Mouse (Mus musculus) brain, embryonic 14.5 days (tissue): Measurements from ENCODE around the gene Slc25a51. TPM values are rescaled to one million over a fixed set of nuclear protein-coding genes. Genes with fewer than 3 reads are reported as not detected.

Experiments
- DNase-seq: peaks from one replicate; pipeline ENCODE4 v3.0.0-alpha.2; 2011; ENCODE audit warnings: low read depth
- CTCF ChIP-seq: fragments of 200-500 bp; IDR thresholded peaks from 2 replicates; pipeline ENCODE4 v1.5.1; 2012; ENCODE audit warnings: inconsistent platforms, mild to moderate bottlenecking, moderate library complexity, borderline replicate concordance; ENCODE audit not compliant: insufficient read depth, insufficient read length; ENCODE audit errors: extremely low read depth
- POLR2A ChIP-seq: fragments of 200-500 bp; IDR thresholded peaks from 2 replicates; pipeline ENCODE4 v1.6.1; 2012; ENCODE audit warnings: mild to moderate bottlenecking, inconsistent platforms, borderline replicate concordance; ENCODE audit not compliant: poor library complexity, insufficient read depth, insufficient read length, severe bottlenecking; ENCODE audit errors: extremely low read depth
- polyA plus RNA-seq: library from polyadenylated mRNA; depleted of rRNA; stranded (reverse); fragments of >200 nt; gene quantifications from 2 replicates; pipeline ENCODE4 v1.2.3, GENCODE M21; 2012

Gene Slc25a51
- polyA plus RNA-seq, 1 experiment: 130 TPM

DNA sequence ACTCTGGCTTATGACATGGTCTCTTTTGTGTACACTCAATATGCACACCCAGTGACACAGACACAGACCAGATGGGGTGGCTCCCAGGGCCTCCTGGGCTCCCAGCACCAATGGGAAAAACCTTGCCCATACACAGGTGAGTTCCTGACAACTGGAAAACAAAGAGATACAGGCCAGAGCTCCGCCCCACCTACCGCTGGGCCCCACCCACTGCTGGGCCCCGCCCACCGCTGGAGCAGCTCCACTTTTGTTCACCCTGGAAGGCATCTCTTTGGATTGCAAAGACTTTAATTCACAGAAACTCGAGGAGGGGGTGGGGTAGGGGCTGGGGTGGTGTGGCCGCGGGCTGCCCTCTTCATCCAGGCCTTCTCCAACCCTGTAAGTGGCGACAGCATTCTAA, 14.8 kb upstream of the Slc25a51 start:
- TF ChIP-seq CTCF (no peak), POLR2A (no peak)
- DNase-seq: no peak

DNA sequence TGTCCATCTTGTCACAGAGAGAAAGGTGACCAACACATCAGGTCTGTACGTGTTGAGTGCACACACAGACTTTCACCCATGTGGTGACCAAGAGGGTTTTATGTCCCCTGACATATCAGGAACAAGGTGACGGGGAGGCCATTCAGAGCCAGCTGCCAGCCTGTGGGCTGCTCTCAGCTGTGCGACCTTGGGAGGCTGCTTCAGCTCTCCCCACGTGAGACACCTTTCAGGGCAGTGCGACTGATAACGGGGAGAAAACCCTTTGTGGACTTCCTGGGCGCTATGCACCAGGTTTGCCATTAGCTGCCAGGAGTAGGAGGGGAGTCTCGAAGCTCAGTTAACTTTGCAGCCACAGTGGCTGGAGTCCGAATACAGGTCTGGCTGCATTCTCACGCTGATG, 14.1 kb upstream of the Slc25a51 start:
- no peak for DNase-seq
- TF ChIP-seq CTCF (no peak), POLR2A (no peak)

DNA sequence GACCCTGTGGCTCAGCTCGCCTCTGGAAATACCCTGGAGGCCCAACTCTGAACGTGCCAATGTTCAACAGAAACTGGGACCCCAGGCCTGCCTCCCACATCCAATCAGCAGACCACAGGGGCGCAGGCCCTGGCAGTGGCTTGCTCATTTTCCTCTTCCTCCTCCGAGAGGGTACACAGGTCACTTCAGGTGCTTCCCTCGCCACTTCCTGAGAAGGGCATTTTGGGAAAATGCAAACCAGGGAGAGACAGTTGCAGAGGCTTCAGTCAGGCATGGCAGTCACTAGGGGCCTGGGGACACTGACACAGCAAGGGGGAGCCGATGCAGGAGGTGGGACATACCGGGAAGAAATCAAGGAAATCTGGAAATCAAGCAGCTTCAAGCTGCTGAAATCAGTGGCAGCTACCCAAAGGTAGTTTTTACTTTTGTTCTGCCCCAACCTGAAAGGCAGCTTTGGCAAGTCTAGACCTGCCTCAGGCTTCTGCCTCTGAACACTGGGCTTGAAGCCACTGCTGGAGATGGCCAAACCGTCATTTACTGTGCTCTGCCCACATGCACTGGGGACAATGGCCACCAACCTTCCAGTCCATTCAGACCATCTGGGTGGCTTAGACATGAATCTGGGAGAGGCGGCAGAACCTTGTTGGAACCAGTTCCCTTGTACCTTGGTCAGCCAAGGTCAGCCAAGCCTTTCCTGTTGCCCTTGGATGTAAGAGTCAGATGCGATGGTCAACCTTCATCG, 13.1 kb upstream of the Slc25a51 start:
- DNase-seq: no peak
- TF ChIP-seq POLR2A: no peak
- TF ChIP-seq CTCF: no peak

DNA sequence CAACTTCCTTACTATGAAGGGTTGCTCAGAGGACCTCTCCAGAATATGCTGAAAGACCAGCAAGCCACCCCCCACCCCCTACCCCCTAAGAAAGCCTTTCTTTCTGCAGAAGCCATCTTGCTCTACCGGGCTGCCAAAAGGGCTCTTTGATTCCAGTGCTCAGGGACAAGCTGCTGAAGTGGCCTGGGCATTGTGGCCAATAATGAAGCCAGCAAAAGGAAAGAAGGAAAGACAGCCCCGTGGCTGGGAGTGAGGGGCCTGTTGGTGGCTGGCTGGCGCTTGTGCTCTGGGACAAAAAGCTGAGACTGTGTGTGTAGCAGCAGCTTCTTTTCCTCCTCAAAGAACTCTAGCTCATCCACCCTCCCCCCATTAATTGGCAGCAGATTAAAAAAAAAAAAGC, 12.2 kb upstream of the Slc25a51 start:
- TF ChIP-seq POLR2A: no peak
- TF ChIP-seq CTCF: no peak
- DNase-seq: peak; percentile 81

DNA sequence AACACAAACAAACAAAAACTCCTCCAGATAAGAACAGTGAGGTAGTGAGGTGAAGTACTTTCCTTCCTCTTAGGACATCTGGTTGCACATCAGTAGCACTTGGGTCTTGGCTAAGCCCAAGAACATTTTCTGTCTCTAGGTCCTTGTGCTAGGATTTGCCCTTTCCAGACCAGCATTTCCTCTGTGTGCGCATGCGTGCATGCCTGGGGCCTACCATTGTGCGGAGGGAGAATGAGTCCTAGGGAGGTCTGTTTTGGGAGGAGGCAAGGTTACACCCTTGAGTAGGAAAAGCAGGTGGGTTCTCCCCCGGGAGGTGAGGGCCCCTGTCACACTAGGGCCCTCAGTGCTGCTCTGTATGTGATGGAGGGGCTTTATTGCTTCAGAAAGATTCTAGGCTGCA, 10.5 kb upstream of the Slc25a51 start:
- DNase-seq: no peak
- TF ChIP-seq CTCF (no peak), POLR2A (no peak)

GRCm38 (mm10) chr4:45418229-45418950, 9.8 kb upstream of the Slc25a51 start:
- DNase-seq: peak; percentile 84
- TF ChIP-seq CTCF: peak; percentile 79
- TF ChIP-seq POLR2A: no peak

DNA sequence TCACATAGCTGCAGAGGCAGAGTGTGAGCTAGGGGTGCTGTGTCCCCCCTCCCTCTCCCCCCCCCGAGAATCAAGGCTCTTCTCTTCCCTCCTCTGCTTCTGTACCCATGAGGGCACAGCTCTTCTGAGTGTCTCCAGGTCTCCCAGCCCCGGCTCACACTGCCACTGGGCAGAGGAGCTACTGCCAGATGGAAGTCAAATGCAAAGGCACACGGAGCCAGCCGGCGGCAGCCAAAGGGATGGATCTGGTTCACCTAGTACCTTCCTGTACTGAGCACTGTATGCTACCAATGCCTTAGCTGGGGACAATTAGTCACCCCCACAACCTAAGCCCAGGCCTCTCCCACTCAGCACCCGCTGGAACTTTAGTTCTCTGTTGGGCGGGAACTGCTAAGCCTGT, 7.7 kb upstream of the Slc25a51 start:
- no peak for TF ChIP-seq CTCF
- TF ChIP-seq POLR2A: no peak

GRCm38 (mm10) chr4:45413674-45414338, 5.2 kb upstream of the Slc25a51 start:
- DNase-seq: no peak
- TF ChIP-seq POLR2A (no peak), CTCF (no peak)

More for the DNA sequence above, 7.7 kb upstream of the Slc25a51 start:
- DNase-seq: no peak

GRCm38 (mm10) chr4:45412433-45413192, 4.0 kb upstream of the Slc25a51 start:
- TF ChIP-seq CTCF (no peak), POLR2A (no peak)
- no peak for DNase-seq

DNA sequence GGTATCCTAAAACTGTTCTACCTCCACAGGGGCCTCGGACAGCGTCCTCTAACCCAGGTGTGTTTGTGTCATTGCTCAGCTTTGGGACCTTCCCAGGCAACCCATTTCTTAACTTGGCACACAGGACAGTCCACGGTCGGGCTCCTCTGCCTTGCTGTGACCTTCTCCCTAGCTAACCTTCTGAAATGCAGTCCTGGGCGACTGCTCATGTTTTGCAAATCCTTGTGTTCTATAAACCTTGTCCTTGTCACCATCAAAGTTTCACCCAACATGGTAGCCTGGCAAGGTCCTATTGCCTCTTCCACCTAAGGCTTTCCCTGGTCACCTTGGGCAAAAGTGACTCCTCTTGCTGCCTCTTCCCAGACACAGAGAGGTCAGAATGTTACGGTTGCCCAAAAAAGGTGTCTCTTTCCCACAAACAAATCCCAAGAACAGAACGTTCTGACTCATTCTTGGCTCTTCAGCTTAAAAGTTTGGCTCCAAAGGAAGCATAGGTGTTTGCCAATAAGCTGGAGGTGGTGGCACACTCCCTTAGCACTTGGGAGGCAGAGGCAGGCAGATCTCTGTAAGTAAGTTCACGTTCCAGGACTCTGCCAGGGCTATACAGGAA, 2.7 kb upstream of the Slc25a51 start:
- no peak for DNase-seq
- TF ChIP-seq POLR2A (no peak), CTCF (no peak)
